Mouse (Mus musculus): ENCODE results near the gene Acsl1. TPM values are rescaled to one million over a fixed set of nuclear protein-coding genes. Genes with fewer than 3 reads are reported as not detected.

Acsl1 gene
- polyA plus RNA-seq, 1 experiment: 12.7 TPM

GRCm38 (mm10) chr8:46546431-46547176 lies 75.8 kb downstream of the Acsl1 start:
- Histone ChIP-seq H3K4me3 (ENCODE audit: insufficient read depth, low read length) (no peak overlapping the region), H3K4me1 (ENCODE audit: control insufficient read depth, insufficient read depth, low read length) (no peaks in the 10 kb centered on the region), H3K27ac (ENCODE audit: insufficient read depth, low read length) (no peak overlapping the region)
- no peak for TF ChIP-seq CTCF (IDR thresholded peaks at IDR 0.05; ENCODE audit: borderline replicate concordance, insufficient read depth, low read length)
- no peak for TF ChIP-seq POLR2A (IDR thresholded peaks at IDR 0.05; ENCODE audit: low read depth, low read length)

- no peak overlapping the region for H3K27ac ChIP-seq (ENCODE audit: insufficient read depth, low read length)
- H3K4me3 ChIP-seq (ENCODE audit: insufficient read depth, low read length): no peak overlapping the region
- no peaks in the 10 kb centered on the region for H3K4me1 ChIP-seq (ENCODE audit: control insufficient read depth, insufficient read depth, low read length)
- TF ChIP-seq CTCF (IDR thresholded peaks at IDR 0.05; ENCODE audit: borderline replicate concordance, insufficient read depth, low read length) (no peak), POLR2A (IDR thresholded peaks at IDR 0.05; ENCODE audit: low read depth, low read length) (no peak)
Observed at GRCm38 (mm10) chr8:46547245-46547644, 76.4 kb downstream of the Acsl1 start.

GRCm38 (mm10) chr8:46550058-46550457 lies 79.2 kb downstream of the Acsl1 start:
- Histone ChIP-seq H3K4me1 (ENCODE audit: control insufficient read depth, insufficient read depth, low read length) (no peaks in the 10 kb centered on the region), H3K4me3 (ENCODE audit: insufficient read depth, low read length) (no peak overlapping the region), H3K27ac (ENCODE audit: insufficient read depth, low read length) (no peak overlapping the region)
- no peak for TF ChIP-seq CTCF (IDR thresholded peaks at IDR 0.05; ENCODE audit: borderline replicate concordance, insufficient read depth, low read length)
- no peak for TF ChIP-seq POLR2A (IDR thresholded peaks at IDR 0.05; ENCODE audit: low read depth, low read length)

- no peak for TF ChIP-seq CTCF (IDR thresholded peaks at IDR 0.05; ENCODE audit: borderline replicate concordance, insufficient read depth, low read length)
- no peak for TF ChIP-seq POLR2A (IDR thresholded peaks at IDR 0.05; ENCODE audit: low read depth, low read length)
- no peak overlapping the region for H3K27ac ChIP-seq (ENCODE audit: insufficient read depth, low read length)
- H3K4me1 ChIP-seq (ENCODE audit: control insufficient read depth, insufficient read depth, low read length): no peaks in the 10 kb centered on the region
- no peak overlapping the region for H3K4me3 ChIP-seq (ENCODE audit: insufficient read depth, low read length)
Observed at GRCm38 (mm10) chr8:46551029-46551428, 80.2 kb downstream of the Acsl1 start.

GRCm38 (mm10) chr8:46551615-46552440 lies 81.0 kb downstream of the Acsl1 start, which contains the start of gene Cenpu:
TSS of gene Cenpu (plus strand) at chr8:46552028.
- peak within 1 kb of the TSS; percentile 64 for H3K4me3 ChIP-seq (ENCODE audit: insufficient read depth, low read length)
- TF ChIP-seq POLR2A (IDR thresholded peaks at IDR 0.05; ENCODE audit: low read depth, low read length) (peak; percentile 90), CTCF (IDR thresholded peaks at IDR 0.05; ENCODE audit: borderline replicate concordance, insufficient read depth, low read length) (no peak)
- H3K27ac ChIP-seq (ENCODE audit: insufficient read depth, low read length): peak within 1 kb of the TSS; percentile 45
- no peaks in the 10 kb centered on the region for H3K4me1 ChIP-seq (ENCODE audit: control insufficient read depth, insufficient read depth, low read length)

- no peak for TF ChIP-seq CTCF (IDR thresholded peaks at IDR 0.05; ENCODE audit: borderline replicate concordance, insufficient read depth, low read length)
- TF ChIP-seq POLR2A (IDR thresholded peaks at IDR 0.05; ENCODE audit: low read depth, low read length): no peak
- Histone ChIP-seq H3K4me3 (ENCODE audit: insufficient read depth, low read length) (peak overlapping the region; percentile 64), H3K4me1 (ENCODE audit: control insufficient read depth, insufficient read depth, low read length) (no peaks in the 10 kb centered on the region), H3K27ac (ENCODE audit: insufficient read depth, low read length) (no peak overlapping the region)
Observed at GRCm38 (mm10) chr8:46552441-46552765, 81.6 kb downstream of the Acsl1 start.

- H3K27ac ChIP-seq (ENCODE audit: insufficient read depth, low read length): no peak overlapping the region
- TF ChIP-seq POLR2A (IDR thresholded peaks at IDR 0.05; ENCODE audit: low read depth, low read length) (no peak), CTCF (IDR thresholded peaks at IDR 0.05; ENCODE audit: borderline replicate concordance, insufficient read depth, low read length) (peak; percentile 63; the same call in 1 of the 2 replicates)
Observed at GRCm38 (mm10) chr8:46559428-46559827, 88.6 kb downstream of the Acsl1 start.

GRCm38 (mm10) chr8:46562333-46562732 lies 91.5 kb downstream of the Acsl1 start:
- H3K4me1 ChIP-seq (ENCODE audit: control insufficient read depth, insufficient read depth, low read length): no peaks in the 10 kb centered on the region
- no peak overlapping the region for H3K4me3 ChIP-seq (ENCODE audit: insufficient read depth, low read length)
- TF ChIP-seq CTCF (IDR thresholded peaks at IDR 0.05; ENCODE audit: borderline replicate concordance, insufficient read depth, low read length) (no peak), POLR2A (IDR thresholded peaks at IDR 0.05; ENCODE audit: low read depth, low read length) (no peak)
- no peak overlapping the region for H3K27ac ChIP-seq (ENCODE audit: insufficient read depth, low read length)

More at GRCm38 (mm10) chr8:46559428-46559827, 88.6 kb downstream of the Acsl1 start:
- H3K4me3 ChIP-seq (ENCODE audit: insufficient read depth, low read length): no peak overlapping the region
- no peaks in the 10 kb centered on the region for H3K4me1 ChIP-seq (ENCODE audit: control insufficient read depth, insufficient read depth, low read length)

- no peaks in the 10 kb centered on the region for H3K4me1 ChIP-seq (ENCODE audit: control insufficient read depth, insufficient read depth, low read length)
- TF ChIP-seq POLR2A (IDR thresholded peaks at IDR 0.05; ENCODE audit: low read depth, low read length) (no peak), CTCF (IDR thresholded peaks at IDR 0.05; ENCODE audit: borderline replicate concordance, insufficient read depth, low read length) (no peak)
- H3K4me3 ChIP-seq (ENCODE audit: insufficient read depth, low read length): no peak overlapping the region
- no peak overlapping the region for H3K27ac ChIP-seq (ENCODE audit: insufficient read depth, low read length)
Observed at GRCm38 (mm10) chr8:46566914-46567529, 96.2 kb downstream of the Acsl1 start.
